Mouse (Mus musculus) heart, embryonic 11.5 days (tissue): ENCODE results near the gene Cracr2b. TPM values are rescaled to one million over a fixed set of nuclear protein-coding genes. Genes with fewer than 3 reads are reported as not detected.
A peak's percentile ranks its signal among the peaks of the same experiment; 100 is the strongest.

Experiments
- ATAC-seq: fragments of 200-750 bp; cut with Nextera tagmentation; replicated peaks from 2 replicates; pipeline ENCODE4 v1.8.0; 2017; ENCODE audit warnings: moderate library complexity; ENCODE audit not compliant: insufficient number of reproducible peaks, low FRiP score, low TSS enrichment
- H3K27ac ChIP-seq: fragments of 300-500 bp; sonication (generic); 2 replicates; pipeline ENCODE4 v1.5.1; 2014; ENCODE audit warnings: mild to moderate bottlenecking, low read depth, low read length
- H3K27me3 ChIP-seq: fragments of 300-500 bp; sonication (generic); 2 replicates; pipeline ENCODE4 v1.6.1; 2014; ENCODE audit warnings: mild to moderate bottlenecking, low read length, mixed read lengths; ENCODE audit not compliant: control insufficient read depth, insufficient read depth
- H3K36me3 ChIP-seq: fragments of 300-500 bp; sonication (generic); 2 replicates; pipeline ENCODE4 v1.6.1; 2014; ENCODE audit warnings: mild to moderate bottlenecking, low read length, moderate library complexity, mixed read lengths; ENCODE audit not compliant: control insufficient read depth, insufficient read depth
- H3K4me1 ChIP-seq: fragments of 300-500 bp; sonication (generic); 2 replicates; pipeline ENCODE4 v1.6.1; 2014; ENCODE audit warnings: low read length; ENCODE audit not compliant: control insufficient read depth, insufficient read depth
- H3K4me2 ChIP-seq: fragments of 300-500 bp; sonication (generic); 2 replicates; pipeline ENCODE4 v1.6.1; 2014; ENCODE audit warnings: mild to moderate bottlenecking, moderate library complexity
- H3K4me3 ChIP-seq: fragments of 300-500 bp; sonication (generic); 2 replicates; pipeline ENCODE4 v1.5.1; 2014; ENCODE audit warnings: low read depth, low read length
- H3K9ac ChIP-seq: fragments of 300-500 bp; sonication (generic); 2 replicates; pipeline ENCODE4 v1.6.1; 2014; ENCODE audit warnings: mild to moderate bottlenecking, low read depth, low read length, moderate library complexity
- H3K9me3 ChIP-seq: fragments of 300-500 bp; sonication (generic); replicated peaks from 2 replicates; pipeline ENCODE4 v1.6.1; 2016; ENCODE audit warnings: low read length; ENCODE audit not compliant: control insufficient read depth
- WGBS: fragments of 180-500 bp; shearing (Covaris S2); extraction: QIAGEN DNeasy Blood & Tissue Kit; methylation state at CpG from one replicate; pipeline ENCODE4 v1.1.7; 2014; ENCODE audit not compliant: insufficient replicate concordance; 5-methylcytosine and 5-hydroxymethylcytosine counted together
- polyA plus RNA-seq: library from polyadenylated mRNA; unstranded; fragments of >200 nt; fragmentation: Nextera tagmentation; extraction: Ambion mirVana; gene quantifications from 2 replicates; pipeline ENCODE4 v1.2.1, GENCODE M21; 2014

Gene Cracr2b
- polyA plus RNA-seq, 1 experiment from 2014 or later: 14.3 TPM

DNA sequence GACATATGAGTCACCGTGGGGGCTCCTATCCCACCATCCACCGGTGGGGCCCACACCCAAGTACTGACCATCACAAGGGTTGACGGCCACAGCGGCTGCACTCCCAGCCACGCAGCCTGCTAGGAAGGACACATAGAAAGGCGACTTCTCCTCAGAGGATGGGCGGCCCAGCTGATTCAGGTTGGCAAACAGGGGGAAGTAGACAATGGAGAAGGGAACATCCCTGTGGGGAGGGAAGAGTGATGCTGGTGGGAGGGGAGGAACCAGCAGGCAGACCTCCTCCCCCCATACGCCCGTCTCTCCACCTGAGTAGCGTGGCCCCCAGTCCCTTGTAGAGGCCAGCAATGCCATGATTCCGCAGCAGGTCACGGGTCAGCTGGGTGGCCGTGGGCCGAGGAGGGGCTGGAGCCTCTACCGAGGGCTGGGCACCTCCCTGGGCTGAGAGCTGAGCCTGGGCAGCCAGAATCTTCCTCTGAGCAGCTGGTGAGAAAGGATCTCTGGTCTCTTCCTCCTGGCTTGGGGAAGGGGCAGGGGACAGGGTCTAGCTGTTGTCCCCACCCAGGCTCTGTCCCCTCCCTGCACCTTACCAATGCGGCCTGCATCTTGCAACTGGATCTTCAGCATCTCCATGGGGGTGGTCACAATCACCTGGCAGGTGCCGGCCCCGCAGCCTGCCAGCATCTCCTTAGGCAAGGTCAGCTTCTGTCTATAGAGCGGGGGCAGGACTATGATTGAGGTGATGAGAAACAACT lies 29.3 kb upstream of the Cracr2b start:
- WGBS: 93% methylated on average over 19 of the region's 19 CpGs
- H3K27ac ChIP-seq: no peak overlapping the region
- H3K36me3 ChIP-seq: 0 out of 2 replicates have a peak, but pooled peaks cover 8% of the 10 kb centered on the region
- no peaks in the 10 kb centered on the region for H3K9me3 ChIP-seq
- no peak for ATAC-seq
- no peak overlapping the region for H3K9ac ChIP-seq
- no peak overlapping the region for H3K4me3 ChIP-seq
- H3K4me1 ChIP-seq: peaks cover 39% of the 10 kb centered on the region
- H3K27me3 ChIP-seq: no peaks in the 10 kb centered on the region
- H3K4me2 ChIP-seq: no peak overlapping the region

DNA sequence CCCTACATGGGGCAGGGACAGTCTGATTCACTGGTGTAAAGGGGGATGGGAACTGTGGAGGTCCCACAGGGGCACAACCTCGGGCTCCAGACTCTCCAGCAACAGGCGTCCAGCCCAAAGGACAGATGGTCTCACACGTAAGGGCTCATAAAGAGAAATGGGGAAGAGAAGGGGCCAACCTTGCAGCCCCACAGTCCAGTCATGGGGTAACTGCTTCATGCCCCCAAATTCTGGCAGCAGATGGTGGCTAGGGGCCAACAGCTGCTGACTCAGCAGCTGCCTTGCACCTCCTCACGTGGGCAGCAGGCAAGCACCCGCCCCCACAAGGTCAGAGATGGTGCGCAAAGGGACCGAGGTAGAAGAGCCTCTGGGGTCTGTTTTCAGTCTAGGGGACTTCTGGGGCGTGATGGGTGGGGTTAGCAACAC lies 28.7 kb upstream of the Cracr2b start:
- peaks cover 41% of the 10 kb centered on the region for H3K4me1 ChIP-seq
- H3K4me3 ChIP-seq: no peak overlapping the region
- H3K27me3 ChIP-seq: no peaks in the 10 kb centered on the region
- no peak overlapping the region for H3K27ac ChIP-seq
- 0 out of 2 replicates have a peak, but pooled peaks cover 8% of the 10 kb centered on the region for H3K36me3 ChIP-seq
- 85% methylated on average over 8 of the region's 8 CpGs for WGBS
- no peak overlapping the region for H3K4me2 ChIP-seq
- no peaks in the 10 kb centered on the region for H3K9me3 ChIP-seq
- H3K9ac ChIP-seq: no peak overlapping the region
- no peak for ATAC-seq

DNA sequence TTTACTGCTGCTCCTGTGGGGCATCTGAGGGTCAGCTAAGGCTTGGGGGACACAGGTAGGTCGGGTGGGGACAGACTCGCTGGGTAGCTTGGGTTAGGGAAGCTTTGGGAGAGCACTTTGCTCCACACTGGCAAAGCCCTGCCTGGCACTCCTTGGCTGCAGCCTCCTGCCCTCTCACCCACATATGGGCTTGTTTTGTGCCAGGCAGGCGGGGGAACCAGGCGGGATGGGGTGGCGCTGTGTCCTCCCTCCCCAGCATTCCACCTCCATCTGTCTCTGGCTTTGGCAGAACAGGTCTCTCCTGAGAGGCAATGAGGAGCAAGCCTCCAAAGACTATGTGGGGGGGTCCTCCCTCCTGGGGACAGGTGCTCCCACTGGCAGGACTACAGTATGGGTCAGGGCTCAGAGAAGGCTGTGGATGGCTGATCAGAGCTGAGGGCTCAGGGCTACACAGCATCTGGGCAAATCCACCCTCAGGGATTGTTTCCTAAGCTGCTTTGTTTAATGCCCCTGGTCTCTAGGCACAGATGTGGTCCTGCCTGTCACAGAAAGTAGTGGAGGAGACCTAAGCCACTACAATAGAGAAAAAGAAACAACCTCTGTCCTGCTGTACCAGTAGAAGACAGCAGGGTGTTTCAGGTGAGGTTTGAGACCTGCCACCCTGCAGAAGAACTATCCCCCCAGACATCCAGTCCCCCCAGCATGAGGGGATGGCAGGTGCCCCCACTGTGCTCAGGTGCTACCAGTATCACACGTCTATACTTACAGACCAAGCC lies 28.0 kb upstream of the Cracr2b start:
- WGBS: 83% methylated on average over 6 of the region's 6 CpGs
- Histone ChIP-seq H3K9me3 (no peaks in the 10 kb centered on the region), H3K36me3 (0 out of 2 replicates have a peak, but pooled peaks cover 8% of the 10 kb centered on the region), H3K4me1 (peaks cover 41% of the 10 kb centered on the region), H3K4me3 (no peak overlapping the region), H3K4me2 (no peak overlapping the region), H3K9ac (no peak overlapping the region), H3K27me3 (no peaks in the 10 kb centered on the region), H3K27ac (no peak overlapping the region)
- no peak for ATAC-seq

DNA sequence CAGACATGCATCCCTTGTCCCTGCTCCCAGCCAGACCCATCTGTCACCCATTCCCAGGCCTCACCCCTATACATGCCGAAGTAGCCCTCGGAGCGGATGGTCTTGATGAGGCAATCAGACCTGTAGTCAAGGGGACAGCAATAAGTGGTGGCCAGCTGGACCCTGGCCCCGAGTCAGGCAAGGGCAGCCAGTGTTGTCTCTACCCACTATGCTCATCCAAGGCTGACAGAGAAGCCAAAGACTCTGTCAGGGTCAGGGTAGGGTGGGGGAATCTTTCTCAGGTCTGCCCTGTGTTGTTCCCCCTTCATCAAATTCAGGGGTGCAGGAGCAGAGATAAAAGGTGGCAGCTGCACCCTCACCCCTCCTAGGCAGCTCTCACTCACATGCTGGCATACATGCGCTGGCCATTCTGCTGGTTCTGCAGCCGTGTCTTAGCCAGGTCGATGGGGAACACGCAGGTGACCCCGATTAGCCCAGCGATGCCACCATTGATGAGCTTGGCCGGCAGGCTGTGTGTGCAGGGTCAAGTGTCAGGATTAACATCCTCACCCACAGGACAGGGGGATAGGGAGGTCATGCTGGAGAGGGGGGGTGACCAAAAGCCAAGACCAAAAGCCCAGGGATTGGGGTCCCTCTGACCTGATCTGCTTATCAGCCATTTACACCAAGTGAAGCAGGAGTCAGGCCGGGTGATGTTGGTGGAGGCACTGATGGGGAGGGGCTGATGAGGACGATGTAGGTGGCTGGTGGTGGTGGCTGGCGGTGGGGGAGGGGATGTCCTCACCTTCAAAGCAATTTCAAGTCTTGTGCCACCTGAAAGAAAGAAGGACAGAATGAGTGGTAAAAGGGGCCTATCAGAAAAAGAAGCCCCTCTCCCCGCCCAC lies 27.1 kb upstream of the Cracr2b start:
- no peak overlapping the region for H3K27ac ChIP-seq
- no peaks in the 10 kb centered on the region for H3K27me3 ChIP-seq
- 0 out of 2 replicates have a peak, but pooled peaks cover 8% of the 10 kb centered on the region for H3K36me3 ChIP-seq
- H3K4me3 ChIP-seq: peak overlapping the region; percentile 46
- H3K4me2 ChIP-seq: peak overlapping the region; percentile 80
- 78% methylated on average over 15 of the region's 15 CpGs for WGBS
- ATAC-seq: no peak
- H3K9ac ChIP-seq: peak overlapping the region; percentile 65
- no peaks in the 10 kb centered on the region for H3K9me3 ChIP-seq
- peaks cover 37% of the 10 kb centered on the region for H3K4me1 ChIP-seq

DNA sequence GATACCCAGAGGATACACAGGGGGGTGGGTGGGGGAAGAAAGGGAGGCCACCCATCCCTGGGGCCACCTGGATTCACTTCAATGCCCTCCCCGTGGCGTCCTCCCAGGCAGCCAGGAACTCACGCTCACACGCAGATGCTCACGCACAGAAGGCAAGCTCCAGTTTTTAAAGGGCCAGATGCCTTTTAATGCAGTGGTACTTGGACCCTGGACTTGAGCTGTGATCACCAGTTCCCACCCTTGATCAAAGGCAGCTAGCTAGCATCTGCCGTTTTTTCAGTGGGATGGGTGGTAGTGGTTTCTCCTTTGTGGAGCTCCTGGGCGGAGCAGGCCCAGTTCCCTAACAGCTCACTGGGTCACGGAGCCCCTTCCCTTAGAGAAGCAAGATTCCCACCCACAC lies 26.4 kb upstream of the Cracr2b start:
- 14% methylated on average over 8 of the region's 8 CpGs for WGBS
- H3K27me3 ChIP-seq: no peaks in the 10 kb centered on the region
- H3K4me1 ChIP-seq: peaks cover 32% of the 10 kb centered on the region
- ATAC-seq: no peak
- H3K36me3 ChIP-seq: peaks cover 11% of the 10 kb centered on the region; the same call in 1 of the 2 replicates
- peak overlapping the region; percentile 46 for H3K4me3 ChIP-seq
- no peaks in the 10 kb centered on the region for H3K9me3 ChIP-seq
- H3K27ac ChIP-seq: 0 out of 2 replicates have a peak overlapping the region, but pooled peaks have one; percentile 22
- peak overlapping the region; percentile 80 for H3K4me2 ChIP-seq
- peak overlapping the region; percentile 65 for H3K9ac ChIP-seq

DNA sequence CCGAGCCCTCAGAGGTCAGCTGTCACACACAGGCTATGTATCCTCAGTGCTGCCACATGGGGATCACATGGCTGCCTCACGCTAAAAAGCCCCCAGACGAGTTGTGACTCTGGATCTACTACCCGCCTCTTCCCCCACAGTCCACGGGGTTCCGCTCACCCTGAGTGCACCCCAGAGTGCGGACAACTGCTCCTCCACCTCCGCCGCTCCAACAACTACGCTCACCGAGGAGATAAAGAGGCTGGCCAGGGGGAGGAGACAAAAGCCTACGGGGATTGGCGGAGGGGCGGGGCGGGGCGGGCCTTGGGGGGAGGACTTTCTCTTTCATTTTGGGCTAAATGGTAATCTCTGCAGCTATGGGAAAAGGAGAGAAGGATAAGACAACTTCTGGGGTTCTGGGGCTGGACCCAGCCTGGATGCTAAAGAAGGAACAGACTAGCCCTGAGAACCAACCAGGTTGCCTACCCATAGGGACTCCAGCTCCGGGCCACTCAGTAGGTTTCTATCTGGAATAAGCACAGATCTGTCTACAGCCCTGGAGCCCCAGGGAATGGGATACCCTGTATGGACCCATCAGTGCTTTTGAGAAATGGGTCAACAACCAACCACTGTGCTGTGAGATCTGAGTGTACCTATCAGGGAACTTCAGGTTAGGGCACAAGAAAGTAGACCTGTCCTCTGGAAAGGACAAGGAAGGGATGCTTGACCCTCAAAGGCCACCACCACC lies 25.6 kb upstream of the Cracr2b start:
- Histone ChIP-seq H3K4me2 (peak overlapping the region; percentile 80), H3K9ac (peak overlapping the region; percentile 65), H3K27ac (0 out of 2 replicates have a peak overlapping the region, but pooled peaks have one; percentile 22), H3K27me3 (no peaks in the 10 kb centered on the region), H3K4me1 (peaks cover 28% of the 10 kb centered on the region), H3K9me3 (no peaks in the 10 kb centered on the region), H3K36me3 (peaks cover 12% of the 10 kb centered on the region; the same call in 1 of the 2 replicates), H3K4me3 (peak overlapping the region; percentile 46)
- ATAC-seq: 0 out of 2 replicates have a peak, but pooled peaks have one; percentile 35
- 5% methylated on average over 17 of the region's 17 CpGs for WGBS

DNA sequence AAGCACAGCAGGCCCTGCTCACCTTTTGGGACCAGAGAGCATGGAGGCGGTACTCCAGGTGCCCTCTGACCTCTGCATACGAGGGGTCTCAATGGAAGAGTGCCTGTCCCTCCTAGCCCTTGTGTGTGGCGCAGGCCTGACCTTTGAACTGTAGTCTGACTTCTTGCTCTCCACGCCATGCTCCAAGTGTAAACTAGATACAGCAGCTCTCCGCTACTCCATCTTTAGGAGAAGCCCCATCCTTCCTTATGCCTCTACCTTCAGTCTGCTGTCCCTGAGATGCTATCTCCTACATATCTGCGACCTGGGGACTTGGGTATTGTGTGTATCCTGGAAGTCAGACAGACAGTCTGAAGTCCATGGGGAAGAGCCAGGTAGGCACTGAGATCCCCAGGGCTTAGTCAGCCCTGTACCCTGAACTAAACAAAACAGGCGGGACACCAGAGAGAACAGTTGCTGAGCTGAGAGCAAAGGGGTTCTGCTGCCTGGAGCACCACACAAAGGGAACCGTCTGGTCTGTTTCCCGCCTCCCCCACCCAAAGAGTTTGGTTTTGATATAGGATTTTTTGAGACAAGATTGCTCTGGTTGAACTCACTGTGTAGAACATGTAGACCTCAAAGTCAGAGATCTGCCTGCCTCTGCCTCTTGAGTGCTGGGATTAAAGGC lies 24.9 kb upstream of the Cracr2b start:
- Histone ChIP-seq H3K27me3 (no peaks in the 10 kb centered on the region), H3K9ac (no peak overlapping the region), H3K4me2 (peak overlapping the region; percentile 80), H3K4me1 (peaks cover 30% of the 10 kb centered on the region), H3K4me3 (no peak overlapping the region), H3K9me3 (no peaks in the 10 kb centered on the region), H3K36me3 (peaks cover 10% of the 10 kb centered on the region; the same call in 1 of the 2 replicates), H3K27ac (no peak overlapping the region)
- no peak for ATAC-seq
- WGBS: 79% methylated on average over 9 of the region's 9 CpGs
